Mouse (Mus musculus) spleen, embryonic (tissue): Measurements from ENCODE around the gene Synj1.

Source experiments
- CTCF ChIA-PET: fragments of 350-600 bp; sonication (Branson Sonifier 250); formaldehyde crosslinking; loops from one replicate; lab custom pipeline; 2022; lab: Charles Lee

The Synj1 gene

GRCm38 (mm10) chr16:90950354-90950963, 60.6 kb downstream of the Synj1 start:
- CTCF ChIA-PET: no interaction called here

DNA sequence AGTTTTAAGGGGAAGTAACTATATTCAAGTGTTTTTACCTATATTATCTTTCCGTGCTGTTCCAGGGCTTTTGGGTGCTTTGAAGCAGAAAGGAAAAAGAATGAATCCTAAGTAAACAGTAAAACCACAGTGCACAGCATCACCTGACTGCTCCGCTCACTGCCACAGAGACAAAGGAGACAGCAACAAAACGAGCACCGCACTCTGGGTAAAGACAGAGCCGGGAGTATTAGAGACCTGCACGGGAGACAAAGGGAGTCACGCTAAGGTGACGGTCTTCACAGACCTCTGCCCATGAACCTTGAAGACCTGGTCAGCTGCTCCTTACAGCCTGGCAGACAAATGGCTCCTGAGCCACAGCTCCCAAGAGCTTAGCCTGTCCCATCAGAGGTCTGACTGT, 64.1 kb downstream of the Synj1 start:
- CTCF ChIA-PET: no interaction called here

GRCm38 (mm10) chr16:90941246-90941645, 69.9 kb downstream of the Synj1 start:
- CTCF ChIA-PET: no interaction called here

- CTCF ChIA-PET: no interaction called here
Measured at GRCm38 (mm10) chr16:90934687-90935328, 76.3 kb downstream of the Synj1 start, which contains the start of gene Cfap298. Gene Cfap298 (minus strand): TSS chr16:90935114.

GRCm38 (mm10) chr16:90934193-90934686, 76.9 kb downstream of the Synj1 start:
- CTCF ChIA-PET: no interaction called here

GRCm38 (mm10) chr16:90933534-90934176, 77.5 kb downstream of the Synj1 start:
- CTCF ChIA-PET: no interaction called here

GRCm38 (mm10) chr16:90927446-90927845, 83.7 kb downstream of the Synj1 start:
- CTCF ChIA-PET: no interaction called here

- CTCF ChIA-PET: no interaction called here
Measured at GRCm38 (mm10) chr16:90925461-90925860, 85.6 kb downstream of the Synj1 start.

GRCm38 (mm10) chr16:90924606-90925370, 86.3 kb downstream of the Synj1 start:
- CTCF ChIA-PET: no interaction called here

DNA sequence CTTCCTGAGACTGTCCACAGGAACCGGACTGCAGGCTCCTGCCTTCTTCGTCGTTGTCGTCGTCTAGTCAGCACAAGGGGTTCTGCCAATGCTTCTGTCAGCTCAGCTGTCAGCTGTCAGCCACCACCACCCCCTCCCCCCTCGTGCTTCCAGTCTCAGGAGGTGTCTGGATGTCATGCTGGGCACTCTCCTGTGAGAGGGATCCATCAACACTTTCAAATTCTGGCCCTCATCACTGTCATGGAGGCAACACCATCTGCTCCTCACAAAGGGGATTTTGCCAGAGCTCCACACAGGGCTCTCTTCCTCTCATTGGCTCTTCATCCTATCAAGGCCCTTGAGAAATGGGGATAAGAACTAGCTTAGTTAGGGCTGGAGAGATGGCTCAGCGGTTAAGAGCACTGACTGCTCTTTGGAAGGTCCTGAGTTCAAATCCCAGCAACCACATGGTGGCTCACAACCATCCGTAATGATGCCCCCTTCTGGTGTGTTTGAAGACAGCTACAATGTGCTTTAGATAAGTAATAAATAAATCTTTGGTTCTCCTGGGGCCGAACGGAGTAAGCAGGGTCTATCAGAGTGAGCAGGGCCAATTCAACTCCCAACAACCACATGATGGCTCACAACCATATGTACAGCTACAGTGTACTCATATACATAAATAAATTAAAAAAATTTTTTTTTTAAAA, 89.5 kb downstream of the Synj1 start:
- CTCF ChIA-PET: no interaction called here

- CTCF ChIA-PET: no interaction called here
Measured at GRCm38 (mm10) chr16:90917156-90917555, 94.0 kb downstream of the Synj1 start.

DNA sequence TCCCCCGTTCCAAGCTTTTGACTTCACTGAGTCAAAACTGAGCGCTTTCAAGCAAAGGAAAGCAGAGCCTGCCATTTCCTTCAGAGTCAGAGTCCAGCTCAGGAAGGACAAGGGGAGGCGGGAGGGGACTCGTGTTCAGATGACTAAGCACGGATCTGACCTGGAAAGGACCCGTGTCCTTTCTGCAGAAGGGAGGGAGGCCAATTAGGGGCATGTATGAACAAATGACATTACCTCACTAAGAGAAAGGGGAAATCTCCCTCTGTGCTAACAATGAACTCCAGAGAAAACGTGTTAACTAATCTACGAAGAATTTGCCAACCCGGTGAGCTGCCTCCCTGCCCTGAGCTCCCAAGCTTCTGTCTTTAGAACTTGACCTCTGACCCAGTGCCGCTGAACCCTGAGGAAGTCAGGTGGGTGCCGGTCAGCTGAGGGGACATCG, 95.0 kb downstream of the Synj1 start:
- CTCF ChIA-PET: interaction anchor here (0.6 kb wide), 1 partner anchor 48 kb away, joined by 3 read pairs; no protein-coding TSS in a partner anchor

- CTCF ChIA-PET: no interaction called here
Measured at GRCm38 (mm10) chr16:90911766-90912165, 99.3 kb downstream of the Synj1 start.

GRCm38 (mm10) chr16:90910855-90911533, 100.1 kb downstream of the Synj1 start:
- CTCF ChIA-PET: no interaction called here

DNA sequence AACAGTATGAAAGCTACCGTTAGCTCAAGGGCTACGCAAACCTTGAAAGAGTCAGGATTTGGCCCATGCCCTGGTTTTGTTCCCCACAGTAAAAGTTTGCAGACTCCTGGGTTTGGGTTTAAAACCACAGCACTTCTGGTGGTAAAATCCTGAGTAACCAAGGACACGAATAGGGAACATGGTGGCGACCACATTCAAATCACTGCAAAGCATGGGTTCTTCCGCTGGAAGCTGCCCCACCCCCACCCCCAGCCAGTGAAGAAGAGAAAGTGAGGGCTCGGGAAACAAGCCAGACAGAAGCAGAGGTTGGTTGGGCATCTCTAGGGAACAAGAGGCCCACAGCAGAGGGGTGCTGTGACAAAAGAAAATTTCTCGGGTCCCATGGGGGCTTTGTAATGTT, 103.9 kb downstream of the Synj1 start:
- CTCF ChIA-PET: no interaction called here

GRCm38 (mm10) chr16:90903300-90903699, 107.8 kb downstream of the Synj1 start:
- CTCF ChIA-PET: no interaction called here

- CTCF ChIA-PET: no interaction called here
Measured at GRCm38 (mm10) chr16:90901364-90901763, 109.7 kb downstream of the Synj1 start.

DNA sequence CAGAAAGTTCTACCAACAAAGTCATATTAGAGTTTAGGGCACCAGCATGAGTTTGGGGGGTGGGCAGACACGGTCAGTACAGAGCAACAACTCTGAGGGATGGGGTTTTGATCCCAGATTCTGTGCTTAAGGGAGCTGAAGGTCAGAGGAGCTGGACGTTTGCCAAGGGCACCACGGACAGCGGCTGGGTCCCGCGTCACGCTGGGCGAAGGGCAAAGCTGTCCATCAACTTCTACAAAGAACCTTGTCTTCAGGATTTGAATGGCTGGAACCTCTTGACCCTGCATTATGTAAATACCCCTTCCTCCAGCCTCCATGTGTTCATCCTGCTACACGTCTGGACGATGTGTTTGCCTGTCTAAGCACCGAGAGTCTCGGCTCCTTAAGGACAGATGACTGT, 111.6 kb downstream of the Synj1 start:
- CTCF ChIA-PET: no interaction called here

- CTCF ChIA-PET: no interaction called here
Measured at GRCm38 (mm10) chr16:90897651-90898050, 113.5 kb downstream of the Synj1 start.

GRCm38 (mm10) chr16:90893792-90894191, 117.3 kb downstream of the Synj1 start:
- CTCF ChIA-PET: no interaction called here

DNA sequence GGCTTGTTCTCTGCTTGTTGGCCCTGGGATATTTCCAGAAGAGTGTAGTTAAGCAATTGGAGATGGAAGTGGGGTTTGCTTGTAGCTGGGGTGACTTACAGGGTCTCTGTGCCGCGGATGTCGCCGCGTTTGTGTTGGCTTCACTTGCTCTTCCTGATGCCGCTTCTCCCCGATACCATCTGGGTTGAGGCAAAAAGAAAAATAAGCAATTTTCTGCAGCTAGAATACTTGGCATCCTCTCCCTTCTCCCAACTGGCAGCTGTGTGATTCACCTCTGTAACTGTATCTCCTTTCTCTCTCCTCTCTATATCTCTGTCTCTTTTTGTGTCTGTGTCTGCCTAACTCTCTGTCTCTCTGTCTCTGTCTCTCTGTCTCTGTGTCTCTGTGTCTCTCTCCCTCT, 118.1 kb downstream of the Synj1 start:
- CTCF ChIA-PET: no interaction called here
